Mouse (Mus musculus): Measurements from ENCODE around the gene Acsf3. TPM values are rescaled to one million over a fixed set of nuclear protein-coding genes. Genes with fewer than 3 reads are reported as not detected.

Acsf3 gene
- total RNA-seq, 2 experiments from 2014 or later: 23.8 to 24.9 TPM

- peak; percentile 26 for DNase-seq
Measured at GRCm38 (mm10) chr8:122762731-122763266, 12.5 kb upstream of the Acsf3 start.

- DNase-seq: peak; percentile 34
Measured at GRCm38 (mm10) chr8:122763267-122763738, 12.0 kb upstream of the Acsf3 start.

GRCm38 (mm10) chr8:122764790-122765474 is 10.4 kb upstream of the Acsf3 start:
- no peak for DNase-seq

- DNase-seq: no peak
Measured at GRCm38 (mm10) chr8:122766189-122766588, 9.1 kb upstream of the Acsf3 start.

- no peak for DNase-seq
Measured at GRCm38 (mm10) chr8:122766647-122767200, 8.6 kb upstream of the Acsf3 start.

GRCm38 (mm10) chr8:122767229-122767628 is 8.1 kb upstream of the Acsf3 start:
- no peak for DNase-seq

- DNase-seq: peak; percentile 31
Measured at GRCm38 (mm10) chr8:122769251-122770058, 5.8 kb upstream of the Acsf3 start.

GRCm38 (mm10) chr8:122772431-122773060 is 2.7 kb upstream of the Acsf3 start:
- no peak for DNase-seq

- DNase-seq: no peak
Measured at GRCm38 (mm10) chr8:122777701-122778100, 2.4 kb downstream of the Acsf3 start.

- no peak for DNase-seq
Measured at GRCm38 (mm10) chr8:122778703-122779239, 3.5 kb downstream of the Acsf3 start.

GRCm38 (mm10) chr8:122779255-122779654 is 4.0 kb downstream of the Acsf3 start:
- no peak for DNase-seq

GRCm38 (mm10) chr8:122784756-122785155 is 9.5 kb downstream of the Acsf3 start:
- DNase-seq: no peak

- DNase-seq: no peak
Measured at GRCm38 (mm10) chr8:122789796-122790195, 14.5 kb downstream of the Acsf3 start.

- DNase-seq: peak; percentile 87
Measured at GRCm38 (mm10) chr8:122793375-122794174, 18.3 kb downstream of the Acsf3 start.

- no peak for DNase-seq
Measured at GRCm38 (mm10) chr8:122794175-122794454, 18.8 kb downstream of the Acsf3 start.

- no peak for DNase-seq
Measured at GRCm38 (mm10) chr8:122803906-122804761, 28.8 kb downstream of the Acsf3 start.

GRCm38 (mm10) chr8:122805349-122805748 is 30.1 kb downstream of the Acsf3 start:
- no peak for DNase-seq

- DNase-seq: peak; percentile 25
Measured at GRCm38 (mm10) chr8:122806956-122807538, 31.8 kb downstream of the Acsf3 start.

GRCm38 (mm10) chr8:122807907-122808306 is 32.6 kb downstream of the Acsf3 start:
- DNase-seq: peak; percentile 43

- DNase-seq: no peak
Measured at GRCm38 (mm10) chr8:122810376-122810775, 35.1 kb downstream of the Acsf3 start.

Measured in heart, postnatal 4 days (tissue).